Mouse (Mus musculus): ENCODE data around the gene 1700012B09Rik. TPM values are rescaled to one million over a fixed set of nuclear protein-coding genes. Genes with fewer than 3 reads are reported as not detected.

Gene 1700012B09Rik
- polyA plus RNA-seq, 1 experiment from 2014 or later: not detected

DNA sequence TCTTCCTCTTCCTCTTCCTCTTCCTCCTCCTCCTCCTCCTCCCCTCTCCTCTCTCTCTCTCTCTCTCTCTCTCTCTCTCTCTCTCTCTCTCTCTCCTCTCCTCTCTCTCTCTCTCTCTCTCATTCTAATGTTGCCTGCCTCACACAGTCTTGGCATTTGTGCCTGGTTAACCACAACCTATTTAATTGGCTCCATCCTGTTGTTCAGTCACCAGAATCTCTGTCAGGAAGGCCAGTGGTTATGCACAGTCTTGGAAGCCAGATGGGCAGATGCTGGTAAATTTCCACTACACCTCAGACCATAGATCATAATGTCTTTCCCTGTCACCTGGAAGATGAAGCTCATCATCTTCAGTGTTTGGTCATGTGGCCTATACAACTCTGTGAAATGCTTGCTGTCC lies 11.6 kb downstream of the 1700012B09Rik start:
- H3K9ac ChIP-seq: no peak overlapping the region
- H3K4me3 ChIP-seq: no peak overlapping the region
- H3K4me1 ChIP-seq: no peaks in the 10 kb centered on the region
- no peak overlapping the region for H3K4me2 ChIP-seq
- H3K27ac ChIP-seq: no peak overlapping the region
- no peaks in the 10 kb centered on the region for H3K36me3 ChIP-seq
- H3K27me3 ChIP-seq: 0 out of 2 replicates have a peak, but pooled peaks cover 2% of the 10 kb centered on the region
- H3K9me3 ChIP-seq: no peaks in the 10 kb centered on the region
- ATAC-seq (ENCODE audit: insufficient number of reproducible peaks, low FRiP score, low TSS enrichment, low read depth): no peak

DNA sequence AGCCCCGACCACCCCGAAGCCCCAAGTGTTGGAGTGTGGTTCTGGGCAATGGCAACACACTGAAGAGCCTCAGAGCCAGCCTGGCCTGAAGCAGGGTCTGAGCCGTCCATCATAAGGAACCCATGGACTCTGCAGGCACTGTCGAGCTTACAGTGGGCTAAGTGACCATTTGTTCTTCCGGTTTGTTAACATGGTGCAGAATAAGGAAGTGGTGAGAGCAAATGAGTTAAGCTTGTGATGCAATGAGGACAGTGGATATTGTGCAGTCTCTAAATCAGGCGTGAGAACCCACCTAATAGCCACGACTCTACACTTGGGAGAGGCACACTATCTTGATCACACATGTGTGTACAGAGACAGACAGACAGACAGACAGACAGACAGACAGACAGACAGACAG lies 12.2 kb downstream of the 1700012B09Rik start:
- 67% methylated on average over 7 of the region's 7 CpGs for WGBS

GRCm38 (mm10) chr9:14754469-14754868 lies 16.4 kb downstream of the 1700012B09Rik start:
- 81% methylated on average over 3 of the region's 3 CpGs for WGBS
- no peak for ATAC-seq (ENCODE audit: insufficient number of reproducible peaks, low FRiP score, low TSS enrichment, low read depth)
- Histone ChIP-seq H3K4me3 (no peak overlapping the region), H3K4me1 (peaks cover 14% of the 10 kb centered on the region), H3K9me3 (no peaks in the 10 kb centered on the region), H3K27ac (no peak overlapping the region), H3K36me3 (no peaks in the 10 kb centered on the region), H3K9ac (no peak overlapping the region), H3K27me3 (no peaks in the 10 kb centered on the region), H3K4me2 (no peak overlapping the region)

More for the DNA sequence above, 12.2 kb downstream of the 1700012B09Rik start:
- Histone ChIP-seq H3K4me3 (no peak overlapping the region), H3K36me3 (no peaks in the 10 kb centered on the region), H3K4me1 (no peaks in the 10 kb centered on the region), H3K9ac (no peak overlapping the region), H3K27ac (no peak overlapping the region), H3K4me2 (no peak overlapping the region), H3K9me3 (no peaks in the 10 kb centered on the region), H3K27me3 (0 out of 2 replicates have a peak, but pooled peaks cover 2% of the 10 kb centered on the region)
- no peak for ATAC-seq (ENCODE audit: insufficient number of reproducible peaks, low FRiP score, low TSS enrichment, low read depth)

DNA sequence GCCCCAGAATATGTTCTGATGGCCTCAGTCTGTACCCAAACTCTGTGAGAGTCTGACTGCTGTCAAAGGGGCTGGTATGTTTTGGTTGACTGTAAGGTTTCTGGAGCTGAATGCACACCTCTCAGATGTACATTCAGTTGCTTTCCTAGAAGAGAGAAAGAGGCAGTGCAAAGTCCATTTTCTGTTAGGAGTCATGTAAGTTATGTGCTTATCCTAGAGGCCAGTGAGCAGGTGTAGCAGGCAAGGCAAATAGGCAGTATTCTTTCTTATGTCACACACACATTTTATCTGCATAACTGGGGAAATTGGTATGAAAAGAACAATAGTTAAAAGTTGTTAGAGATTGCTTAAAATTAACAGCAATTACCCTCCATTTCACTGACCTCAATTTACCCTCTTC lies 16.9 kb downstream of the 1700012B09Rik start:
- Histone ChIP-seq H3K9ac (no peak overlapping the region), H3K4me3 (no peak overlapping the region)

GRCm38 (mm10) chr9:14752001-14752522 lies 18.8 kb downstream of the 1700012B09Rik start, which contains the start of gene Fut4:
Fut4 (minus strand) TSS chr9:14752393.
- under 1% methylated on average over 27 of the region's 28 CpGs for WGBS
- Histone ChIP-seq H3K4me2 (peak within 1 kb of the TSS; percentile 96), H3K27me3 (no peaks in the 10 kb centered on the region), H3K36me3 (no peaks in the 10 kb centered on the region), H3K27ac (no peak within 1 kb of the TSS), H3K9me3 (no peaks in the 10 kb centered on the region), H3K4me1 (peaks cover 14% of the 10 kb centered on the region), H3K9ac (peak within 1 kb of the TSS; percentile 56), H3K4me3 (peak within 1 kb of the TSS; percentile 54)
- ATAC-seq (ENCODE audit: insufficient number of reproducible peaks, low FRiP score, low TSS enrichment, low read depth): peak; percentile 49

More for the DNA sequence above, 16.9 kb downstream of the 1700012B09Rik start:
- H3K9me3 ChIP-seq: no peaks in the 10 kb centered on the region
- no peaks in the 10 kb centered on the region for H3K36me3 ChIP-seq
- H3K4me1 ChIP-seq: peaks cover 14% of the 10 kb centered on the region
- no peak overlapping the region for H3K4me2 ChIP-seq
- no peaks in the 10 kb centered on the region for H3K27me3 ChIP-seq
- no peak overlapping the region for H3K27ac ChIP-seq
- no peak for ATAC-seq (ENCODE audit: insufficient number of reproducible peaks, low FRiP score, low TSS enrichment, low read depth)

- no peak overlapping the region for H3K27ac ChIP-seq
- H3K36me3 ChIP-seq: no peaks in the 10 kb centered on the region
- peak; percentile 56 for ATAC-seq (ENCODE audit: insufficient number of reproducible peaks, low FRiP score, low TSS enrichment, low read depth)
- H3K9ac ChIP-seq: peak overlapping the region; percentile 56
- peaks cover 14% of the 10 kb centered on the region for H3K4me1 ChIP-seq
- no peaks in the 10 kb centered on the region for H3K9me3 ChIP-seq
- peak overlapping the region; percentile 96 for H3K4me2 ChIP-seq
- H3K4me3 ChIP-seq: peak overlapping the region; percentile 54
- WGBS: 1% methylated on average over 46 of the region's 50 CpGs
- no peaks in the 10 kb centered on the region for H3K27me3 ChIP-seq
Measured at GRCm38 (mm10) chr9:14751503-14752000, 19.3 kb downstream of the 1700012B09Rik start.

- H3K4me3 ChIP-seq: peak overlapping the region; percentile 54
- H3K27me3 ChIP-seq: no peaks in the 10 kb centered on the region
- peak overlapping the region; percentile 96 for H3K4me2 ChIP-seq
- H3K9ac ChIP-seq: peak overlapping the region; percentile 56
- no peaks in the 10 kb centered on the region for H3K9me3 ChIP-seq
- peak; percentile 38; the same call in 1 of the 2 replicates for ATAC-seq (ENCODE audit: insufficient number of reproducible peaks, low FRiP score, low TSS enrichment, low read depth)
- no peak overlapping the region for H3K27ac ChIP-seq
- H3K4me1 ChIP-seq: peaks cover 14% of the 10 kb centered on the region
- no peaks in the 10 kb centered on the region for H3K36me3 ChIP-seq
- WGBS: 59% methylated on average over 42 of the region's 42 CpGs
Measured at GRCm38 (mm10) chr9:14750901-14751502, 19.8 kb downstream of the 1700012B09Rik start.

- Histone ChIP-seq H3K27ac (no peak within 1 kb of the TSS), H3K4me3 (no peak within 1 kb of the TSS), H3K9ac (no peak within 1 kb of the TSS), H3K9me3 (no peaks in the 10 kb centered on the region), H3K36me3 (no peaks in the 10 kb centered on the region), H3K27me3 (no peaks in the 10 kb centered on the region), H3K4me1 (no peaks in the 10 kb centered on the region), H3K4me2 (no peak within 1 kb of the TSS)
- 85% methylated on average over 19 of the region's 19 CpGs for WGBS
- no peak for ATAC-seq (ENCODE audit: insufficient number of reproducible peaks, low FRiP score, low TSS enrichment, low read depth)
Measured at GRCm38 (mm10) chr9:14740151-14740924, 30.5 kb downstream of the 1700012B09Rik start, which contains the start of gene Piwil4. Piwil4 (minus strand) TSS chr9:14740733.

- H3K36me3 ChIP-seq: no peaks in the 10 kb centered on the region
- ATAC-seq (ENCODE audit: insufficient number of reproducible peaks, low FRiP score, low TSS enrichment, low read depth): no peak
- 77% methylated on average over 4 of the region's 4 CpGs for whole genome bisulfite sequencing
- H3K27me3 ChIP-seq: no peaks in the 10 kb centered on the region
- H3K9me3 ChIP-seq: no peaks in the 10 kb centered on the region
- no peak overlapping the region for H3K4me2 ChIP-seq
- H3K4me1 ChIP-seq: no peaks in the 10 kb centered on the region
- no peak overlapping the region for H3K9ac ChIP-seq
- no peak overlapping the region for H3K27ac ChIP-seq
- H3K4me3 ChIP-seq: no peak overlapping the region
Measured at GRCm38 (mm10) chr9:14739498-14740150, 31.2 kb downstream of the 1700012B09Rik start.

DNA sequence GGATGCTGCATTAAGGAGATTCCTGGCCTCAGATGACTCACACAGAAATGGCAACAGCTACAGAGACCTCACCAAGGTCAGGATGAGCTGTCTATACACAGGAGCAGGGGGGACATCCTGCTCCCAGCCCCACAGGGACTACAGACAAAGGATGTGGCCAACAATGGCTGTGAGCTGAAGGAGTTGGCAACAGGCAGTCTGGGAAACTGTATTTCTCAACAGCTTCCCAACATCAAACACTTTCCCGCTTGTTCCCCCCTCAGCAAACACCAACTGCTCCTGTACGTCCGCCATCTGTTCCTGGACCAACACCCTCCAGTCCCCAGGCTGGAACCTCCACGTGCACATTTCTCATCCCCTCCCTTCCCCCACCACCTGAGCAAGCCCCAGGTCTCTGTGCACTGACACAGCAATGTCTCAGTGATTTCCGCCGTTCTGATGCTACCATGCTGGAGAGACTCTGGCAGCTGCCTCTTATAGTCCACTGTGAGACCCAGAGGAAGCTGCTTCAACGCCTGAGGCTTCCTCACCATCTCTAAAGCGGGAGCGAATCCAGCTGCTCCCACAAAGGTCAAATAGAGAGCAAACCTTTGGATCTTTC lies 39.8 kb downstream of the 1700012B09Rik start:
- ATAC-seq (ENCODE audit: insufficient number of reproducible peaks, low FRiP score, low TSS enrichment, low read depth): no peak
- Histone ChIP-seq H3K27ac (no peak overlapping the region), H3K4me2 (no peak overlapping the region), H3K4me1 (0 out of 2 replicates have a peak, but pooled peaks cover 4% of the 10 kb centered on the region), H3K27me3 (no peaks in the 10 kb centered on the region), H3K36me3 (no peaks in the 10 kb centered on the region), H3K9me3 (no peaks in the 10 kb centered on the region), H3K9ac (no peak overlapping the region), H3K4me3 (no peak overlapping the region)
- 23% methylated on average over 9 of the region's 9 CpGs for WGBS

GRCm38 (mm10) chr9:14728365-14728764 lies 42.5 kb downstream of the 1700012B09Rik start:
- 87% methylated on average over 4 of the region's 4 CpGs for WGBS
- no peak overlapping the region for H3K9ac ChIP-seq
- H3K27ac ChIP-seq: no peak overlapping the region
- no peaks in the 10 kb centered on the region for H3K27me3 ChIP-seq
- H3K9me3 ChIP-seq: no peaks in the 10 kb centered on the region
- no peak for ATAC-seq (ENCODE audit: insufficient number of reproducible peaks, low FRiP score, low TSS enrichment, low read depth)
- no peak overlapping the region for H3K4me2 ChIP-seq
- H3K36me3 ChIP-seq: no peaks in the 10 kb centered on the region
- no peak overlapping the region for H3K4me3 ChIP-seq
- 0 out of 2 replicates have a peak, but pooled peaks cover 4% of the 10 kb centered on the region for H3K4me1 ChIP-seq

All from limb, embryonic 15.5 days (tissue).